Mouse (Mus musculus) ZHBTc4 (cell line): ENCODE measurements around the gene Commd2.

ENCODE experiments used
- DNase-seq: peaks from one replicate; pipeline ENCODE4 v3.0.0-alpha.2; 2011; ENCODE audit warnings: low read depth, low spot score

The Commd2 gene

GRCm38 (mm10) chr3:57651231-57651864 lies at the start of gene Commd2:
TSS of gene Commd2 (minus strand) at chr3:57651715.
- DNase-seq: peak; percentile 94

GRCm38 (mm10) chr3:57696779-57697178 lies 45.3 kb upstream of the Commd2 start:
- DNase-seq: no peak

- DNase-seq: no peak
Observed at GRCm38 (mm10) chr3:57696249-57696648, 44.7 kb upstream of the Commd2 start.

GRCm38 (mm10) chr3:57692719-57693118 lies 41.2 kb upstream of the Commd2 start, which contains the start of gene Ankub1:
TSS of gene Ankub1 (minus strand) at chr3:57692799.
- no peak for DNase-seq

- DNase-seq: no peak
Observed at GRCm38 (mm10) chr3:57691772-57692171, 40.3 kb upstream of the Commd2 start.

- no peak for DNase-seq
Observed at GRCm38 (mm10) chr3:57677786-57678185, 26.3 kb upstream of the Commd2 start.

- DNase-seq: no peak
Observed at GRCm38 (mm10) chr3:57674075-57674474, 22.6 kb upstream of the Commd2 start.

GRCm38 (mm10) chr3:57673586-57673985 lies 22.1 kb upstream of the Commd2 start:
- DNase-seq: no peak

GRCm38 (mm10) chr3:57667054-57667723 lies 15.7 kb upstream of the Commd2 start:
- DNase-seq: peak; percentile 87

- DNase-seq: no peak
Observed at GRCm38 (mm10) chr3:57665880-57666279, 14.4 kb upstream of the Commd2 start.

- DNase-seq: peak; percentile 30
Observed at GRCm38 (mm10) chr3:57664682-57665081, 13.2 kb upstream of the Commd2 start.

GRCm38 (mm10) chr3:57663731-57664130 lies 12.2 kb upstream of the Commd2 start:
- DNase-seq: peak; percentile 74

GRCm38 (mm10) chr3:57658608-57659007 lies 7.1 kb upstream of the Commd2 start:
- DNase-seq: no peak

- DNase-seq: no peak
Observed at GRCm38 (mm10) chr3:57653646-57654045, 2.1 kb upstream of the Commd2 start.

GRCm38 (mm10) chr3:57652485-57652884 lies 970 bp upstream of the Commd2 start:
- no peak for DNase-seq

- no peak for DNase-seq
Observed at GRCm38 (mm10) chr3:57651865-57652259, 347 bp upstream of the Commd2 start.

GRCm38 (mm10) chr3:57643191-57643590 lies 8.3 kb downstream of the Commd2 start:
- peak; percentile 56 for DNase-seq

GRCm38 (mm10) chr3:57637596-57637995 lies 13.9 kb downstream of the Commd2 start:
- DNase-seq: no peak

- no peak for DNase-seq
Observed at GRCm38 (mm10) chr3:57634763-57635487, 16.6 kb downstream of the Commd2 start.

GRCm38 (mm10) chr3:57626954-57627513 lies 24.5 kb downstream of the Commd2 start:
- no peak for DNase-seq

- DNase-seq: peak; percentile 89
Observed at GRCm38 (mm10) chr3:57625275-57625997, 26.1 kb downstream of the Commd2 start.

GRCm38 (mm10) chr3:57619718-57620117 lies 31.8 kb downstream of the Commd2 start:
- DNase-seq: peak; percentile 40
